Mouse (Mus musculus) liver, postnatal 0 days (tissue): ENCODE measurements around the gene Gm20388.

Experiments used
- CTCF ChIP-seq: sonication (generic); IDR thresholded peaks from 2 replicates; pipeline ENCODE4 v1.5.1; 2016; ENCODE audit warnings: antibody characterized with exemption, low read depth
- EP300 ChIP-seq: IDR thresholded peaks from 2 replicates; pipeline ENCODE4 v1.6.1; 2016; ENCODE audit warnings: antibody characterized with exemption, low read depth, mild to moderate bottlenecking

DNA sequence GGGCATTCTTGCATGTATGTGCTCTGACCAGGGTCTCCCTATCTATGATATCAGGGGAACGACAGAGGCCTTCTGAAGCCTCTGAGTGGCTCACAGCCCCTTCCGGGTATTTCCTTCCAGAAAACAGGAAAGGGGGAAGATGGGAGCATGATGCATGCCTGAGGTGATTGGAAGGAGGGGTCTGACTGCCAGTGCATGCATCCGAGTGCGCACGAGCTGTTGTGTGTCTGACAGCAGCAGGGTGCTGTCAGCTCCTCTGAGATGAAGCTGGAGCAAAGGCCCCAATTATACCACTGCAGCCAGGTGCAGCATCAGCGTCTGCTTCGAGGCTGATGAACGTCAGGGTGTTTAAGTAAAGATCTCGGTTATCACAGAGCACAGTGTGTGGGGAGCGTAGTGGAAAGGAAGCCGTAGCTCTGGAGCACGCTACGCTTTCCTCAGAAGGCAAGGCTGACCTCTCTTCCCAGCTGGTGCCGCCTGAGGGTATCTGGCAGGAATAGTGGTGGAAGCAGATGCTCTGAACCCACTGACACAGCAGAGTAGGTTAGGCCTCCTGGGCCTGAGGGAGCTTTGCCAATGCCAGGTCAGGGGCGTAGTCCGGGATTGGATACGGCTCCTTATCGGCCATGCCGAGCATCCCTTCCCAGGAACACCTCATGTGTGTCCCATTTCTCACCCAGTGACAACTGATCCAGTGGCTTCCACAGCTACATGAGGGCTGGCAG lies 2683.3 kb downstream of the Gm20388 start:
- TF ChIP-seq CTCF: no peak
- TF ChIP-seq EP300: no peak
